Mouse (Mus musculus): Measurements from ENCODE around the gene Pde10a. TPM values are rescaled to one million over a fixed set of nuclear protein-coding genes. Genes with fewer than 3 reads are reported as not detected.

The Pde10a gene
- polyA plus RNA-seq, 1 experiment from 2014 or later = 4.4 TPM

DNA sequence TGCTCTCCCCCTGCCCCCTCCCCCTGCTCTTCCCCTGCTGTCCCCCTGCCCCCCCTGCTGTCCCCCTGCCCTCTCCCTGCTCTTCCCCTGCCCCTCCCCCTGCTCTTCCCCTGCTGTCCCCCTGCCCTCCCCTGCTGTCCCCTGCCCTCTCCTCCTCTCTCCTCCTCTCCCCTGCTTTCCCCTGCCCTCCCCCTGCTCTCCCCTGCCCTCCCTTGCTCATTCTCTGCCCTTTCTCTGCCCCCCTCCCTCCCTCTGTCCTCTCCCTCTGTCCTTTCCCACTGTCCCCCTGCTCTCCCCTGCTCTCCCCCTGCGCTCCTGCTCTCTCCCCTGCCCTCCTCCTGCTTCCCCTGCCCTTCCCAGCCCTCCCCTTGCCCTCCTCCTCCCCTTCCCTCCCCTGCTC is 106.5 kb downstream of the Pde10a start:
- WGBS = 55% methylated on average over 1 of the region's 1 CpGs
- no peak overlapping the region for H3K4me2 ChIP-seq
- no peaks in the 10 kb centered on the region for H3K4me1 ChIP-seq (replicated peaks)
- H3K27ac ChIP-seq = no peak overlapping the region
- no peak overlapping the region for H3K4me3 ChIP-seq (replicated peaks)
- H3K36me3 ChIP-seq = no peaks in the 10 kb centered on the region
- no peak overlapping the region for H3K9ac ChIP-seq (replicated peaks)
- no peak for ATAC-seq (ENCODE audit: insufficient number of reproducible peaks, insufficient read depth, low FRiP score, low TSS enrichment, low read depth)
- 0 out of 2 replicates have a peak, but pooled peaks cover 14% of the 10 kb centered on the region for H3K27me3 ChIP-seq
- no peaks in the 10 kb centered on the region for H3K9me3 ChIP-seq

DNA sequence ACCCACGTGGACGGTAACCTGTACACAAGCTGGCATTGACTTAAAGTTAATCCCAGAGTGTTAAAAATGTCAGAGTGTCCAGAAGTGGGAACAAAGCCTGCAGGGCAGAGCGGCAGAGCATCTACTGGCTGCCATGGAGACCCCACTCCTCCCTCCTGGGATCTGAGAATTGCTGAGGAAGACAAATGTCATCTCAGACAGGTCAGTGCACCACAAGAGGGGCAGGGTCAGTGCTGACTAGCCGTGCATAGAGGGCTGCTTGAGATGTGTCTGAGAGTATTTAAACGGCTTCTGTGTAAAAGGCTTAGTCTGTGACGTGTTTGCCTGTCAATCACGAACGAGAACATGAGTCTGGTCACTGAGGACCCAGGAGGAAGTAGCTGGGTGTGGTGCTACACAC is 108.4 kb downstream of the Pde10a start:
- H3K9me3 ChIP-seq = no peaks in the 10 kb centered on the region
- no peak overlapping the region for H3K9ac ChIP-seq (replicated peaks)
- no peaks in the 10 kb centered on the region for H3K36me3 ChIP-seq
- H3K4me3 ChIP-seq (replicated peaks) = no peak overlapping the region
- no peak overlapping the region for H3K4me2 ChIP-seq
- no peaks in the 10 kb centered on the region for H3K4me1 ChIP-seq (replicated peaks)
- no peak for ATAC-seq (ENCODE audit: insufficient number of reproducible peaks, insufficient read depth, low FRiP score, low TSS enrichment, low read depth)
- H3K27ac ChIP-seq = no peak overlapping the region
- H3K27me3 ChIP-seq = 0 out of 2 replicates have a peak, but pooled peaks cover 11% of the 10 kb centered on the region
- WGBS = 52% methylated on average over 8 of the region's 8 CpGs

DNA sequence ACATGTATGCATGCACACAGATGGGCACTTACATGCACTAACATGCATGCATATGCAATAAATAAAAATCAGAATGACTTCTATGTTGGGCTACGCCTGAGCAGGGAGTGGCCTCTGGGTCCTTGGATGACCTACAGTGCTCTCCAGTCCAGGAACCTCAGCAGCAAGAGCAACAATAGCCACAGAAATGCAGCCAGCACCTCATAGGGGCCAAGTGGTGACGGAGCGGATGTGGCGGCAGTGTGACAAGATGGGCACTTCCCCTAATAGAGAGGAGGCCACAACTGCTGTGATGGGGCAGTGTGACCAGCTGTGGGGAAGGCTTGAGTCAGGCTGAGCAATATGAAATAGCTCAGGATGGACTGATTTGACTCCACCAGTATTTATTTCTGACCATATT is 109.3 kb downstream of the Pde10a start:
- WGBS = 89% methylated on average over 4 of the region's 4 CpGs
- H3K27me3 ChIP-seq = 0 out of 2 replicates have a peak, but pooled peaks cover 11% of the 10 kb centered on the region
- no peak overlapping the region for H3K27ac ChIP-seq
- H3K4me1 ChIP-seq (replicated peaks) = no peaks in the 10 kb centered on the region
- ATAC-seq (ENCODE audit: insufficient number of reproducible peaks, insufficient read depth, low FRiP score, low TSS enrichment, low read depth) = no peak
- H3K9me3 ChIP-seq = no peaks in the 10 kb centered on the region
- H3K4me2 ChIP-seq = no peak overlapping the region
- H3K36me3 ChIP-seq = no peaks in the 10 kb centered on the region
- H3K4me3 ChIP-seq (replicated peaks) = no peak overlapping the region
- H3K9ac ChIP-seq (replicated peaks) = no peak overlapping the region

DNA sequence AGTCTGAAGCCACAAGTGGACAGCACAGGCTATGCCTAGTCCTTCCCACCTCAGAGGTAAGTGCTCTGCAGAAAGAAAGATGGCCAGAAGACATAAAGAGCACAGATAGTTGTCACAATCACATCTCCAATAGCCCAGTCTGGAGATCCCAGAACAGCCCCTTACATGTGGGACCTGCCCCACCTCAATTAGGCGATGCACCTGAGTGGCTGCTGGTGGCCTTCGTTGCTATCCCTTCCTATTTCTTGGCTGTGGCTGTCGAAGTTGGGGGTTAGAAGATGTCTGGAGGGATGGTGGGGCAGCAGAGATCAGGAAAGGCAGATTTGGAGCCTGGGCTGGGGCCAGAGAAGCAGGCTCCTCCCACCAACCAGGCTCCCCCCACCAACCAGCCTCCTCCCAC is 111.1 kb downstream of the Pde10a start:
- 67% methylated on average over 3 of the region's 3 CpGs for WGBS
- ATAC-seq (ENCODE audit: insufficient number of reproducible peaks, insufficient read depth, low FRiP score, low TSS enrichment, low read depth) = no peak
- Histone ChIP-seq H3K4me2 (no peak overlapping the region), H3K27me3 (0 out of 2 replicates have a peak, but pooled peaks cover 6% of the 10 kb centered on the region), H3K9me3 (no peaks in the 10 kb centered on the region), H3K4me3 (replicated peaks) (no peak overlapping the region), H3K9ac (replicated peaks) (no peak overlapping the region), H3K4me1 (replicated peaks) (no peaks in the 10 kb centered on the region; the same call in 1 of the 2 replicates), H3K27ac (no peak overlapping the region), H3K36me3 (no peaks in the 10 kb centered on the region)

DNA sequence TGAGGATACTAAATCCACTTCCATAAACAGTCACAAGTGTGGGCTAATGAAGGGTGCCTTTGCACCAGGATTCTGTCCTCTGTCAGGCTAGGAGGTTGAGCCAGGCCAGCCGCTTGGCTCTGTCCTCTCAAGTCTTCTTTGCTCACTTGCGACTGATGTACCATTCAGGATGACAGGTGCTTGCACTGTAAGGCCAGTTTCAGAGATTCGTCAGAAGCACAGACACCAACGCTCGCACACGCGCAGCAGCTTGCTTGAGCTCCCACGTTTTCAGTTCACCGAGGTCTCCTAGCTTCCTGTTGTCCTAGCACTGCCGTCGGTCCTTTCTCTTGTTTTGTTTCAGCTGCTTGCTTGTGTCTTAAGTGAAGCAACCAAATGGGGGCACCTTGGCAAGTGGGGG is 111.5 kb downstream of the Pde10a start:
- Histone ChIP-seq H3K27ac (no peak overlapping the region), H3K4me3 (replicated peaks) (no peak overlapping the region), H3K4me2 (no peak overlapping the region), H3K9me3 (no peaks in the 10 kb centered on the region), H3K4me1 (replicated peaks) (no peaks in the 10 kb centered on the region; the same call in 1 of the 2 replicates), H3K36me3 (no peaks in the 10 kb centered on the region), H3K9ac (replicated peaks) (no peak overlapping the region), H3K27me3 (0 out of 2 replicates have a peak, but pooled peaks cover 5% of the 10 kb centered on the region)
- no peak for ATAC-seq (ENCODE audit: insufficient number of reproducible peaks, insufficient read depth, low FRiP score, low TSS enrichment, low read depth)
- WGBS = 76% methylated on average over 11 of the region's 11 CpGs

DNA sequence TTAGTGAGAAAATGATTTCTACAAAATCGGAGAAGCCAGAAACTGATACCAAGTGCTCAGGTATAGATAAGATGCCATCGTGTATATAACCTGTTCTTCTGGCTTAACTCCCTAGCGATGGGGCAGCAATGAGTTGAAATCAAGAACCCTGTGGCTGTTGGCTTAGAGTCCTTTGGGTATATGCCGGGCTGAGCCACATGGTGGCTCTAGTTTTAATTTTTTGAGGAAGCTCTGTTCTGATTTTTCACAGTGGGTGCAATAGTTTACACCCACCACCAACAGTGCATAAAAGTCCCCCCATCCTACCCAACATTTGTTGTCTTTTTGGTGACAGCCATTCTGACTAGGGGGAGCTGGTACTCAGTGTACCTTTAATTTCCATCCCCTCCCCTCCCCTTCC is 112.0 kb downstream of the Pde10a start:
- H3K36me3 ChIP-seq = no peaks in the 10 kb centered on the region
- no peak overlapping the region for H3K4me2 ChIP-seq
- H3K4me1 ChIP-seq (replicated peaks) = no peaks in the 10 kb centered on the region; the same call in 1 of the 2 replicates
- no peak for ATAC-seq (ENCODE audit: insufficient number of reproducible peaks, insufficient read depth, low FRiP score, low TSS enrichment, low read depth)
- WGBS = 74% methylated on average over 4 of the region's 4 CpGs
- H3K27ac ChIP-seq = no peak overlapping the region
- 0 out of 2 replicates have a peak, but pooled peaks cover 5% of the 10 kb centered on the region for H3K27me3 ChIP-seq
- no peaks in the 10 kb centered on the region for H3K9me3 ChIP-seq
- H3K9ac ChIP-seq (replicated peaks) = no peak overlapping the region
- no peak overlapping the region for H3K4me3 ChIP-seq (replicated peaks)

DNA sequence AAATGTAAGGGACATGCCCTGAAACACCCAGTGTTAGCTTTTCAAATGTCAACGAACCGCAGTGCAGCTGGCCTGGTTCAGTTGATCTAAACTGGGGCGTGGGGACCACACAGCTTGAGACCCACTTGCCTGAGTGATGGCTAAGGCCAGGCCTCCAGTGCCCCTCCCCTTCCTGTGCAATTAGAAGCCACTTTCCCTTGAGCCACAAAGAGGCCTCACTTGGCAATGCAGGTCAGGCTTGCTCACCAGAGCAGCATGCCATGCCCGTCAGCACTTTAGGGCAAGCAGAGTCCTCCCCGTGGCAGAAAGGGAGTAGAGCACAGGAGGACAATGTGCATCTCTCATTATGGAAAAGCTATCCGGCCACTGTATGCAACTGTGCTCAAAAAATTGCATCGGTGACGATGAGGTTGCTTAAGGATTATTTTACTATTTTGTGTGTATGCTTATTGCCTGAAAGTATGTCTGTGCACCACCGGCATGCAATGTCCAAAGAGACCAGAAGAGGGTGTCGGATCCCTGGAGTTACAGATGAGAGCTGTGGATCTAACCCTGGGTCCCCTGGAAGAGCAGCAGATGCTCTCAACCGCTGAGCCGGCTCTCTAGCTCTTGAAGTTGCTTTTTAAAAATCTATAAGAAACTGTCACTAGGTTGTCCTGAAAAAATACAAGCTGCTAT is 114.7 kb downstream of the Pde10a start:
- no peaks in the 10 kb centered on the region; the same call in 1 of the 2 replicates for H3K4me1 ChIP-seq (replicated peaks)
- H3K9me3 ChIP-seq = no peaks in the 10 kb centered on the region
- no peak for ATAC-seq (ENCODE audit: insufficient number of reproducible peaks, insufficient read depth, low FRiP score, low TSS enrichment, low read depth)
- no peak overlapping the region for H3K4me2 ChIP-seq
- no peaks in the 10 kb centered on the region for H3K36me3 ChIP-seq
- H3K27ac ChIP-seq = no peak overlapping the region
- no peak overlapping the region for H3K4me3 ChIP-seq (replicated peaks)
- H3K9ac ChIP-seq (replicated peaks) = no peak overlapping the region
- WGBS = 78% methylated on average over 12 of the region's 12 CpGs
- no peaks in the 10 kb centered on the region for H3K27me3 ChIP-seq

DNA sequence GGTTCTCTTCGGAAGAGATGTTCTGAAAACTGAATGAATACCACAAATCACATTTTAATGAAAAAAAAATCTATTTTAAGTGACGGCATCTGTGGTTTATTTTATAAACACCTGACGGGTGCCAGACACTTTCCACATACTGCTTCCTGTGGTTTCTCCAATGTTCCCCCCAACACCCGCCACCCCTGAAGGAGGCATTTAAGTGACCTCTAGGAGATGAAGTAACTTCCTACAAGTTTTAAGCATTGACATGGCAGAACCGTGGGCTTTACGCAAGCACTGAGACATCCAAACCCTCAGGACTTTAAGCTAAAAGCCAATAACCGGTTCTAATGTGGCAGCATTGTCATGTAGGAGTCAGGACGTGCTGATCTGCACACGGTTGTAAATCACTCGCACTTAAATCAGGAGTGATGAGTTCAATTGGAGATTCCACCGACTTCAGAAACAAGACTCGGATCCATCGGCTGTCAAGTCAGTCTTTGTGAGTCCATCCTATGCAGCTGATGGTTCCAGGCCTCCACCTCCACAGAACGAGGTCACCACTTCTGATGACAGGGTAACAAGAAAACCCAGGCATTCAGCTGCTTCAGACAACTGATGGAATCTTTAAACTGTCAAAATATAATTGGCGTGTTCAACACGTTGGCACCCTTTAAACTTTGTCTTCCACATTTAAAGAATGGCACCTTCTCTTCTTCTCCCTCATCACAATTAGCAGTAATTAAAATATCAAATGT is 115.7 kb downstream of the Pde10a start:
- Histone ChIP-seq H3K9me3 (no peaks in the 10 kb centered on the region), H3K4me2 (no peak overlapping the region), H3K36me3 (no peaks in the 10 kb centered on the region), H3K9ac (replicated peaks) (no peak overlapping the region), H3K4me3 (replicated peaks) (no peak overlapping the region), H3K4me1 (replicated peaks) (no peaks in the 10 kb centered on the region; the same call in 1 of the 2 replicates), H3K27ac (no peak overlapping the region), H3K27me3 (no peaks in the 10 kb centered on the region)
- 81% methylated on average over 16 of the region's 16 CpGs for WGBS
- no peak for ATAC-seq (ENCODE audit: insufficient number of reproducible peaks, insufficient read depth, low FRiP score, low TSS enrichment, low read depth)

DNA sequence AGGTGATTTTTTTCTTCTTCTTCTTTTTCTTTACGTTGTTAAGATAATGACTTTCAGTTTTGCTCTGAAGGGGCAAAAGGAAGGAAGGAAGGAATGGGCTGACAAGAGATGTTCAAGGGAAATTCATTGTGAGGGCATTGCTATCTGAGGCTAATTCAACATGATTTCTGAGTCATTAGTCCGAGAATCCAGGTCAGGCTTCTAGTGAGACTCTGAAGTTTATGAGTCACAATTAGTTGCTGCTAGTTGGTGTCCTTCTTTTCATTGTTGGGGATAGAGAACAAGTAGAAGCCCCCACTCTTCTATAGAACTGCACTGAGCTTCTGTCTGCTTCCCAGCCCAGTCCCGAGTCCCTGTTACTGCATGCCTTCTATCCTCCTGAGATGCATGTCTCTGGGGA is 116.3 kb downstream of the Pde10a start:
- WGBS = 70% methylated on average over 3 of the region's 3 CpGs
- H3K4me3 ChIP-seq (replicated peaks) = no peak overlapping the region
- no peaks in the 10 kb centered on the region; the same call in 1 of the 2 replicates for H3K4me1 ChIP-seq (replicated peaks)
- no peaks in the 10 kb centered on the region for H3K36me3 ChIP-seq
- no peak overlapping the region for H3K9ac ChIP-seq (replicated peaks)
- H3K27me3 ChIP-seq = no peaks in the 10 kb centered on the region
- ATAC-seq (ENCODE audit: insufficient number of reproducible peaks, insufficient read depth, low FRiP score, low TSS enrichment, low read depth) = no peak
- no peak overlapping the region for H3K27ac ChIP-seq
- H3K4me2 ChIP-seq = no peak overlapping the region
- H3K9me3 ChIP-seq = no peaks in the 10 kb centered on the region

DNA sequence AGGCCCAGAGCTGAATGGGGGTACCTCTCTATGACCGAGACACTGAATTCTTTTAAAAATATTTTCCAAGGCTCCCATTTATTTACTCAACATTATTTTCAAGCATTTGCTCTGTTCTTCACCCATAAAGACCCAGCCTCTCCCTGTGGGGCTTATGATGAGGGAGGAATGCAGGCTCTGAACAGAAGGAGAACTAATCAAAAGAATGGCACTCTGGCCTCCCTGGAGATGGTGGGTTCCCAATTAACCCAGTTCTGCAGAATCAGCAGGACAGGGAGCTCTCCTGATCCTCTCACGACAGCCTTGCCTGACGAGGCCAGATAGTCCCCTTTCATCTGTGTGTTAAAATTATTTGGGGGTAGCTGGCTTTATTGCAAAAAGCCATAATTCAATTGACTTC is 117.2 kb downstream of the Pde10a start:
- Histone ChIP-seq H3K27ac (no peak overlapping the region), H3K4me3 (replicated peaks) (no peak overlapping the region), H3K4me2 (no peak overlapping the region), H3K27me3 (no peaks in the 10 kb centered on the region), H3K9me3 (no peaks in the 10 kb centered on the region), H3K36me3 (no peaks in the 10 kb centered on the region), H3K4me1 (replicated peaks) (no peaks in the 10 kb centered on the region; the same call in 1 of the 2 replicates), H3K9ac (replicated peaks) (no peak overlapping the region)
- WGBS = 57% methylated on average over 3 of the region's 3 CpGs
- ATAC-seq (ENCODE audit: insufficient number of reproducible peaks, insufficient read depth, low FRiP score, low TSS enrichment, low read depth) = no peak

DNA sequence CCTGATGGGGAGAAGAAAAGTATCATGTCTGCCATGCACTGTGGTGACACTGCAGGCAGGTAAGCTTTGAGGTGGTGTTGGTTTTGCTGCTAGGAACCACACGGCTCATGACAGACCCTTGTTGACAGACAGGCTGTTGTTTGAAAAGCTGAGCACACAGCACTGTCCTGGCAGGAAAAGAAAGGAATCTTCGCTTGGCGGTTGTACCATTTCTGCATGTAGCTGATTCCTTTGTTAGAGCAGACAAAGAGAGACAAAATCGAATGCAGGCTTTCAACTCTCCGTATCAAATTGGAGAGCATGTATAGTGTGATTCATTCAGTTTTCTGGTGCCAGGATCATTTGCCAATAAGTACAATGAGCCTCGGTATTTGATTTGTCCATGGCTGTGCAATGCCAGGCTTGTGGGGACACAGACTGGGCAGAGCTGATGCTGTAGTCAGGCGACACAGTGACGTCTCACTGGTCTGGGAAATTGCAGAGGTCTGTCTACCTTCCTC is 122.2 kb downstream of the Pde10a start:
- Histone ChIP-seq H3K9me3 (no peaks in the 10 kb centered on the region), H3K9ac (replicated peaks) (no peak overlapping the region), H3K4me1 (replicated peaks) (no peaks in the 10 kb centered on the region), H3K36me3 (no peaks in the 10 kb centered on the region), H3K4me2 (no peak overlapping the region), H3K4me3 (replicated peaks) (no peak overlapping the region), H3K27ac (no peak overlapping the region), H3K27me3 (no peaks in the 10 kb centered on the region)
- ATAC-seq (ENCODE audit: insufficient number of reproducible peaks, insufficient read depth, low FRiP score, low TSS enrichment, low read depth) = no peak
- 79% methylated on average over 8 of the region's 8 CpGs for WGBS

Measured in limb, embryonic 12.5 days (tissue).